Mouse (Mus musculus): Measurements from ENCODE around the gene Bcl9l. TPM values are rescaled to one million over a fixed set of nuclear protein-coding genes. Genes with fewer than 3 reads are reported as not detected.
"Not testable (repeated sequence)": the region's sequence is repeated elsewhere in the genome, so short reads cannot be mapped to it uniquely, and the experiment has no call there.

The Bcl9l gene
- 10.7 and 12.3 TPM in 2 replicates for polyA plus RNA-seq (2015; fragmentation: Nextera tagmentation; extraction: Ambion mirVana)

GRCm38 (mm10) chr9:44482552-44482951, at the start of gene Bcl9l:
Gene Bcl9l (plus strand): TSS chr9:44482825.
- Histone ChIP-seq H3K36me3 (ENCODE audit: insufficient read depth, low read length) (no peaks in the 10 kb centered on the region), H3K4me3 (ENCODE audit: low read depth, low read length) (peak within 1 kb of the TSS; percentile 88), H3K9ac (replicated peaks; ENCODE audit: low read depth) (peak within 1 kb of the TSS; percentile 92), H3K9me3 (ENCODE audit: low read length) (no peaks in the 10 kb centered on the region), H3K4me2 (replicated peaks; ENCODE audit: low read depth, low read length) (peak within 1 kb of the TSS; percentile 77), H3K27ac (ENCODE audit: low read length) (peak within 1 kb of the TSS; percentile 96), H3K4me1 (ENCODE audit: insufficient read depth, low read depth, low read length) (peaks cover 25% of the 10 kb centered on the region), H3K27me3 (replicated peaks; ENCODE audit: insufficient read depth, low read length) (no peaks in the 10 kb centered on the region)
- DNase-seq (ENCODE audit: low spot score) (peak; percentile 99), ATAC-seq (peak; percentile 53)
- 2% methylated on average over 31 of the region's 31 CpGs for WGBS
- peak; percentile 87 for TF ChIP-seq CTCF (IDR thresholded peaks at IDR 0.05)
- TF ChIP-seq EP300 (IDR thresholded peaks at IDR 0.05): peak; percentile 71

DNA sequence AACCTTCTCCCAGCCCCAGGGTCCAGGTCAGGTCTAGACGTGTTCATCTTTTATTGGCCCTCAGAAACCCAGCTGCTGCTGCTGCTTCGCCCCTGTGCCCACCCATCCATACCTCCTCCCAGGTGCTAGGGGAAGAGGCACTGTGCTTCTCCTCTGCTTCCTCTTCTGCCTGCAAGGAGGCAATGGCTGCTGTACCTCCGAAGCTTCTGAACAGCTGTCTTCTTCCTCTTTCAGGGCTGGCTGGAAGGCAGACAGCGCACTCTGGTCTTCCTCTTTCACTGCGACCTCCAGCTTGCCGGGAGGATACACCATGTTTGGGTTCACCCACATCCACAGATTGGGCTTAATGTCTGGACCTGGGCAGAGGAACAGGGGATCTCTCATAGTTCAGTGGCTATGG, 46.9 kb upstream of the Bcl9l start:
- no peaks in the 10 kb centered on the region for H3K9me3 ChIP-seq (ENCODE audit: low read length)
- no peak overlapping the region for H3K4me2 ChIP-seq (replicated peaks; ENCODE audit: low read depth, low read length)
- H3K27ac ChIP-seq (ENCODE audit: low read length): no peak overlapping the region
- no peaks in the 10 kb centered on the region for H3K36me3 ChIP-seq (ENCODE audit: insufficient read depth, low read length)
- no peaks in the 10 kb centered on the region for H3K4me1 ChIP-seq (ENCODE audit: insufficient read depth, low read depth, low read length)
- no peak overlapping the region for H3K9ac ChIP-seq (replicated peaks; ENCODE audit: low read depth)
- H3K4me3 ChIP-seq (ENCODE audit: low read depth, low read length): no peak overlapping the region
- ATAC-seq (no peak), DNase-seq (ENCODE audit: low spot score) (peak; percentile 41)
- WGBS: 73% methylated on average over 5 of the region's 6 CpGs
- no peaks in the 10 kb centered on the region for H3K27me3 ChIP-seq (replicated peaks; ENCODE audit: insufficient read depth, low read length)
- no peak for TF ChIP-seq EP300 (IDR thresholded peaks at IDR 0.05)

- ATAC-seq (no peak), DNase-seq (ENCODE audit: low spot score) (no peak)
- no peaks in the 10 kb centered on the region for H3K36me3 ChIP-seq (ENCODE audit: insufficient read depth, low read length)
- 70% methylated on average over 19 of the region's 19 CpGs for WGBS
- no peak for TF ChIP-seq CTCF (IDR thresholded peaks at IDR 0.05)
- no peak for TF ChIP-seq EP300 (IDR thresholded peaks at IDR 0.05)
- no peak within 1 kb of the TSS for H3K9ac ChIP-seq (replicated peaks; ENCODE audit: low read depth)
- no peak within 1 kb of the TSS for H3K4me2 ChIP-seq (replicated peaks; ENCODE audit: low read depth, low read length)
- H3K27me3 ChIP-seq (replicated peaks; ENCODE audit: insufficient read depth, low read length): no peaks in the 10 kb centered on the region
- H3K9me3 ChIP-seq (ENCODE audit: low read length): no peaks in the 10 kb centered on the region
- no peaks in the 10 kb centered on the region for H3K4me1 ChIP-seq (ENCODE audit: insufficient read depth, low read depth, low read length)
- no peak within 1 kb of the TSS for H3K4me3 ChIP-seq (ENCODE audit: low read depth, low read length)
- H3K27ac ChIP-seq (ENCODE audit: low read length): no peak within 1 kb of the TSS
Observed at GRCm38 (mm10) chr9:44440961-44441360, 41.7 kb upstream of the Bcl9l start, which contains the start of gene Foxr1. Gene Foxr1 (minus strand): TSS chr9:44441136.

DNA sequence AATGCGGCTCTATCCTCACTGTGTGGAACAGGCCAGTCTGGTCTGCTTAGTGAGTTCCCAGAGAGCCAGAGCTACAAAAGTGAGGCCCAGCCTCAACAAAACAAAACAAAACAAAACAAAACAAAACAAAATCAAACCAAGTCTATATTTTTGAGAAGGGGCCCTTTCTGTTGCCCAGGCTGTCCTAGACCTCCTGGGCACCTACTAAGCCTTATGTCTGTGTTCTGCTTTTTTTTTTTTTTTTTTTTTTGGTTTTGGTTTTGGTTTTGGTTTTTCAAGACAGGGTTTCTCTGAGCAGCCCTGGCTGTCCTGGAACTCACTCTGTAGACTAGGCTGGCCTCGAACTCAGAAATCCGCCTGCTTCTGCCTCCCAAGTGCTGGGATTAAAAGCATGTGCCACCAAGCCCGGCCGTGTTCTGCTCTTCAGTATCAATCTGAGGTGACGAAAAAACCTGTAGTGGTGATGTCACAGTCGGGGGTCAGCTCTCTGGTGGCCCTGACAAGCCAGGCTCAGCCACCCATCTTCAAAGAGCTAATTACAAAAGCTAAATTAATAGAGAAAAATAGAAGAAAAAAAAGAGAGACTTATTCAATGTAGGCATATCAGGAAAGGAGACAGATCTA, 38.1 kb upstream of the Bcl9l start:
- not testable (repeated sequence) for H3K27me3 ChIP-seq (replicated peaks; ENCODE audit: insufficient read depth, low read length); H3K27ac ChIP-seq (ENCODE audit: low read length); H3K9me3 ChIP-seq (ENCODE audit: low read length); DNase-seq (ENCODE audit: low spot score); H3K36me3 ChIP-seq (ENCODE audit: insufficient read depth, low read length); H3K4me2 ChIP-seq (replicated peaks; ENCODE audit: low read depth, low read length); H3K4me1 ChIP-seq (ENCODE audit: insufficient read depth, low read depth, low read length); H3K4me3 ChIP-seq (ENCODE audit: low read depth, low read length); H3K9ac ChIP-seq (replicated peaks; ENCODE audit: low read depth); ATAC-seq
- 74% methylated on average over 7 of the region's 7 CpGs for WGBS

GRCm38 (mm10) chr9:44450387-44450786, 32.2 kb upstream of the Bcl9l start:
- TF ChIP-seq EP300 (IDR thresholded peaks at IDR 0.05) (no peak), CTCF (IDR thresholded peaks at IDR 0.05) (peak; percentile 56)
- H3K9ac ChIP-seq (replicated peaks; ENCODE audit: low read depth): no peak overlapping the region
- H3K4me1 ChIP-seq (ENCODE audit: insufficient read depth, low read depth, low read length): no peaks in the 10 kb centered on the region
- ATAC-seq (no peak), DNase-seq (ENCODE audit: low spot score) (no peak)
- no peaks in the 10 kb centered on the region; the same call in 1 of the 2 replicates for H3K27me3 ChIP-seq (replicated peaks; ENCODE audit: insufficient read depth, low read length)
- no peak overlapping the region for H3K4me3 ChIP-seq (ENCODE audit: low read depth, low read length)
- no peak overlapping the region for H3K4me2 ChIP-seq (replicated peaks; ENCODE audit: low read depth, low read length)
- no peaks in the 10 kb centered on the region for H3K9me3 ChIP-seq (ENCODE audit: low read length)
- H3K36me3 ChIP-seq (ENCODE audit: insufficient read depth, low read length): no peaks in the 10 kb centered on the region
- H3K27ac ChIP-seq (ENCODE audit: low read length): no peak overlapping the region

DNA sequence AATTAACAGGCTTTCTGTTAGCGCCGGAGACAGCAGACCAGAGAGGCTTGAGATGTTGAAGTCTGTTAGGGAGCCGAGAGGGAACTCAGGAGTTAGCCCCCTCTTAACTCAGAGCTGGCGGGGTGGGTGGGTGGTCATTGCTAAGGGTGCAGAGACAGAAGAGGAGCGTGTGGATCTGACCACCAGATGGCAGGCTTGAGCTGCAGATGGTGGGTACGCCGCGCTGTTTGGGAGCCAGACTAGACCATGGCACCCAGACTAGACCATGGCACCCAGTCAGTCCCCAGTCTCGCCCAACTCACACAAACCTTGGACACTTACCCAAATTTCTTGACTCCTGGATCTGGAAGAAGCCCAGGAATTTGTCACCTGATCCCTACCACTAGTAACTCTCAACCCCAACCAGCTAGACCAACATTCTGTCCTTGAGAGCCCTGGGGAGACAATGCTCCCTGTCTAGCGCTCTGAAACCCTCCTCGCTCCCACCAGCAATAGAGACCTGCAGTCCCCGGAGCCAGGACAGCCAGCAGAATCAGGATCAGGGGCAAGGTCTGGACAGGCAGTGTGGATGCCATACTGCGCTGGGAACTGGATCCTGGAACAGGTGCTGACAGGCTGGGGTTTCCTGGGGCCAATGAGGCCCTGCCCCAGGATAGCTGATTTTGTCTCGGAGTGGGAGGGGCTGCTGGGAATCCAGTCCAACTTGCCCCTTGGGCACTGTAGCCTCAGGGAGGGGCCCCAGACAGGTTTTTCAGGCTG, 28.3 kb upstream of the Bcl9l start:
- H3K4me1 ChIP-seq (ENCODE audit: insufficient read depth, low read depth, low read length): no peaks in the 10 kb centered on the region
- DNase-seq (ENCODE audit: low spot score) (peak; percentile 87), ATAC-seq (peak; percentile 90)
- H3K4me2 ChIP-seq (replicated peaks; ENCODE audit: low read depth, low read length): no peak overlapping the region
- 12% methylated on average over 14 of the region's 14 CpGs for WGBS
- no peaks in the 10 kb centered on the region for H3K36me3 ChIP-seq (ENCODE audit: insufficient read depth, low read length)
- H3K9ac ChIP-seq (replicated peaks; ENCODE audit: low read depth): no peak overlapping the region
- H3K27me3 ChIP-seq (replicated peaks; ENCODE audit: insufficient read depth, low read length): no peaks in the 10 kb centered on the region; the same call in 1 of the 2 replicates
- H3K27ac ChIP-seq (ENCODE audit: low read length): no peak overlapping the region
- no peak for TF ChIP-seq EP300 (IDR thresholded peaks at IDR 0.05)
- peak; percentile 97 for TF ChIP-seq CTCF (IDR thresholded peaks at IDR 0.05)
- H3K4me3 ChIP-seq (ENCODE audit: low read depth, low read length): no peak overlapping the region
- no peaks in the 10 kb centered on the region for H3K9me3 ChIP-seq (ENCODE audit: low read length)
